Comparison of ENCODE assay signal across 27 mouse cellular contexts in genomic region chr8:88991780-88992509, GRCm38 (mm10). TPM values are rescaled to one million over a fixed set of nuclear protein-coding genes. Genes with fewer than 3 reads are reported as not detected.
DNase-seq lines count a peak whose midpoint lies in the region; ATAC-seq lines count a peak whose summit lies in the region.
"Had no signal": no experiment of that assay in that cellular context is flagged by ENCODE, and none has a peak within 500 bp of the region (broad histone marks: within the 10 kb centered on the region; RNA-seq: fewer than 3 reads in every experiment).

No protein-coding gene starts in this region.

- H3K4me2 ChIP-seq in kidney, embryonic 14.5 days (replicated peaks; ENCODE audit: low read depth, low read length) = no peak overlapping the region
- H3K4me2 ChIP-seq: embryonic facial prominence, embryonic 12.5 days; forebrain, embryonic 15.5 days; heart, embryonic 15.5 days; hindbrain, embryonic 13.5 days had no signal

- ATAC-seq in kidney, embryonic 14.5 days (ENCODE audit: low FRiP score, low TSS enrichment) = peak; percentile 24; the same call in 1 of the 2 replicates
- ATAC-seq: CD4-positive, CD25-positive, alpha-beta regulatory T cell, adult 4 months; forebrain, embryonic 15.5 days; hindbrain, postnatal 0 days had no signal

- H3K4me1 ChIP-seq in kidney, embryonic 14.5 days (ENCODE audit: control insufficient read depth, insufficient read depth, low read length) = no peaks in the 10 kb centered on the region
- peaks cover 22% of the 10 kb centered on the region for H3K4me1 ChIP-seq in midbrain, embryonic 10.5 days
- H3K4me1 ChIP-seq: embryonic facial prominence, embryonic 12.5 days; forebrain, embryonic 15.5 days; heart, embryonic 10.5 days; heart, embryonic 15.5 days; hindbrain, embryonic 13.5 days had no signal

- WGBS in kidney, embryonic 14.5 days = 52% methylated on average over 15 of the region's 15 CpGs
- WGBS in midbrain, embryonic 10.5 days = 70% methylated on average over 15 of the region's 15 CpGs

- H3K9ac ChIP-seq in kidney, embryonic 14.5 days (ENCODE audit: low read depth, low read length) = no peak overlapping the region
- H3K9ac ChIP-seq: embryonic facial prominence, embryonic 12.5 days; forebrain, embryonic 15.5 days; heart, embryonic 15.5 days; hindbrain, embryonic 13.5 days had no signal

- H3K36me3 ChIP-seq in kidney, embryonic 14.5 days (ENCODE audit: control insufficient read depth, insufficient read depth, low read length) = no peaks in the 10 kb centered on the region
- H3K36me3 ChIP-seq in midbrain, embryonic 10.5 days = no peaks in the 10 kb centered on the region
- H3K36me3 ChIP-seq: embryonic facial prominence, embryonic 12.5 days; forebrain, embryonic 15.5 days; G1E; heart, embryonic 10.5 days; heart, embryonic 15.5 days; hindbrain, embryonic 13.5 days had no signal

- H3K27ac ChIP-seq in kidney, embryonic 14.5 days (ENCODE audit: low read depth, low read length) = 0 out of 2 replicates have a peak overlapping the region, but pooled peaks have one; percentile 27
- H3K27ac ChIP-seq in midbrain, embryonic 10.5 days (replicated peaks) = no peak overlapping the region; the same call in 1 of the 2 replicates
- H3K27ac ChIP-seq: embryonic facial prominence, embryonic 12.5 days; forebrain, embryonic 15.5 days; heart, embryonic 10.5 days; heart, embryonic 15.5 days; hindbrain, embryonic 13.5 days; hindbrain, postnatal 0 days had no signal

- DNase-seq in cerebellum, adult 9-10 months = peak; percentile 4
- DNase-seq in cerebellum, adult 8-10 months = no peak
- DNase-seq in right cerebral cortex, adult 18-20 months = peak; percentile 5
- DNase-seq in right cerebral cortex, postnatal 25 days = no peak
- DNase-seq in kidney, postnatal 36 days = peak; percentile 41 to 53
- no peak for DNase-seq in layer of hippocampus, postnatal 25 days (ENCODE audit: extremely low spot score in 1 of 2, low spot score in 1 of 2)
- DNase-seq in midbrain, embryonic 10.5 days (ENCODE audit: low spot score) = no peak
- DNase-seq: adrenal gland, adult 2 months; adrenal gland, postnatal 25 days; B cell, adult 2 months; cerebellum, adult 18-20 months; cerebellum, postnatal 14 days; embryo, embryonic 11 days; gastrocnemius, postnatal 10 days; heart, adult 18-20 months; heart, postnatal 14 days had no signal

- H3K9me3 ChIP-seq in kidney, embryonic 14.5 days (ENCODE audit: control insufficient read depth, low read length) = no peaks in the 10 kb centered on the region
- H3K9me3 ChIP-seq in midbrain, embryonic 10.5 days (replicated peaks) = no peaks in the 10 kb centered on the region
- H3K9me3 ChIP-seq: embryonic facial prominence, embryonic 12.5 days; forebrain, embryonic 15.5 days; heart, embryonic 10.5 days; heart, embryonic 15.5 days; hindbrain, embryonic 13.5 days had no signal

- H3K27me3 ChIP-seq in kidney, embryonic 14.5 days (ENCODE audit: control insufficient read depth, insufficient read depth, low read length) = no peaks in the 10 kb centered on the region
- peaks cover 26% of the 10 kb centered on the region for H3K27me3 ChIP-seq in midbrain, embryonic 10.5 days (ENCODE audit: low read depth, poor library complexity, severe bottlenecking)
- H3K27me3 ChIP-seq: embryonic facial prominence, embryonic 12.5 days; forebrain, embryonic 15.5 days had no signal

- no peak overlapping the region for H3K4me3 ChIP-seq in kidney, embryonic 14.5 days (ENCODE audit: low read length)
- no peak overlapping the region for H3K4me3 ChIP-seq in midbrain, embryonic 10.5 days
- H3K4me3 ChIP-seq: embryonic facial prominence, embryonic 12.5 days; forebrain, embryonic 15.5 days; heart, embryonic 10.5 days; heart, embryonic 15.5 days; hindbrain, embryonic 13.5 days had no signal

RNA-seq across cellular contexts. Expression of gene Sall1, which starts 52.0 kb away (rescaled TPM):
- 44.4 and 64.6 TPM in 2 replicates for polyA plus RNA-seq in kidney, embryonic 14.5 days (2014; fragmentation: Nextera tagmentation; extraction: Ambion mirVana)
- total RNA-seq in layer of hippocampus, postnatal 25 days (2021) = 10 to 100 TPM; 13.6 to 14.6 TPM
- 15.3 and 17.5 TPM in 2 replicates for polyA plus RNA-seq in midbrain, embryonic 10.5 days (2016; fragmentation: Nextera tagmentation; extraction: Ambion mirVana)
- total RNA-seq: adrenal gland, postnatal 25 days; common myeloid progenitor, adult 5-6 weeks; hematopoietic stem cell, adult 5-6 weeks had no signal
- polyA plus RNA-seq: adrenal gland, adult 2 months; CD4-positive, CD25-positive, alpha-beta regulatory T cell, adult 4 months; G1E had no signal

Comparison
In these comparisons a context has a peak if more than half of its experiments do, and no peak if none do; other contexts are left out.
1. DNase-seq: peak in cerebellum, adult 9-10 months (single experiment), right cerebral cortex, adult 18-20 months (single experiment) and kidney, postnatal 36 days (2 of 2); none in cerebellum, adult 8-10 months (single experiment), right cerebral cortex, postnatal 25 days (single experiment), layer of hippocampus, postnatal 25 days (0 of 2) and midbrain, embryonic 10.5 days (single experiment).